Mouse (Mus musculus) gastrocnemius, postnatal 25 days (tissue): ENCODE measurements around the gene Gm773. TPM values are rescaled to one million over a fixed set of nuclear protein-coding genes. Genes with fewer than 3 reads are reported as not detected.
"Not testable (repeated sequence)": the region's sequence is repeated elsewhere in the genome, so short reads cannot be mapped to it uniquely, and the experiment has no call there.

Experiments used
- DNase-seq: peaks from one replicate; pipeline ENCODE4 v3.0.0; 2022
- long read RNA-seq, 2 experiments: library from polyadenylated mRNA; stranded (forward); transcript quantifications; one replicate each; pipeline ENCODE4 v2.0.0; 2021
- total RNA-seq, 2 experiments: library from RNA; stranded (reverse); gene quantifications; 1 replicate in 1 of 2; 2 replicates in 1 of 2; pipeline ENCODE4 v1.2.3; 2021

Gm773 gene
- total RNA-seq, result not detected
- long read RNA-seq, experiment 1, result 0 reads
- long read RNA-seq, experiment 2, result 0 reads

DNA sequence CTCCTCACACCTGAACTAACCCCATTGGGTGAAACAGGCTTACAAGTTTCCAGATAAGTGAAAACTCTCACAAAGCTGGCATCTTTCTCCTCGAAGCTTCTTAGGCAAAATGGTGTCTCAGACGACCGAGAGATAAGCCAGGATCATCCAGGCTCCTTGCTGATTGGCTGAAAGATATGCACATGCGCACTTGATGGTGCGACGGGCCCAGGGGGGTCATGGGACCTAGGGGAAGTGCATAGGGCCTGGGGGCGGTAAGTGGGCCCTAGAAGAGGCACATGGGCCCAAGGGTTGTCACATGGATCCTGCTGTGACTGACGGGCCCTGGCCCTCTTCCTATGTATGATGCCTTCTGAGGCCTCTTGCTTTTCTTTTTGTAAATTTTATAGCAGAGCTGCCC lies at the start of gene Gm773:
TSS of gene Gm773 (minus strand) at position 111 of the 400 bp plus-strand sequence.
- DNase-seq, result no peak

DNA sequence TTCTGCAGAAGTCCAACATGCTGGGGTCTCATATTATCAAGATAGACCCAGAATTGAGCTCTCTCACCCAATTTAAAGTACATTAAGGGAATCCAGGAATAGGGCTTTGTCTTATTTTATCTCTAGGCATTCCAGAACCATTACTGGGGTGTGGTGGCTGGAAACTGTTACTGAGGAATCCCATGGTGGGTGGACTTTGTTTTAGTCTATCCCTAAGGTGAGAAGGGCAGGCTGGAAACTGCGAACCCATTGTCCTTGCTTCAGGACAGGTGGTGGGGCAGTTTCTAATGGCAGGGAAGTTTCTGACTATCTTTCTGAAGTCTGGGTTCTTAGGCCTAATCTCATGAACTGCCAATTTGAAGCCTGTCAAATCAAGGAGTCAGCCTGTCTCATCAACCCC lies 26.2 kb downstream of the Gm773 start:
- not testable (repeated sequence) for DNase-seq

DNA sequence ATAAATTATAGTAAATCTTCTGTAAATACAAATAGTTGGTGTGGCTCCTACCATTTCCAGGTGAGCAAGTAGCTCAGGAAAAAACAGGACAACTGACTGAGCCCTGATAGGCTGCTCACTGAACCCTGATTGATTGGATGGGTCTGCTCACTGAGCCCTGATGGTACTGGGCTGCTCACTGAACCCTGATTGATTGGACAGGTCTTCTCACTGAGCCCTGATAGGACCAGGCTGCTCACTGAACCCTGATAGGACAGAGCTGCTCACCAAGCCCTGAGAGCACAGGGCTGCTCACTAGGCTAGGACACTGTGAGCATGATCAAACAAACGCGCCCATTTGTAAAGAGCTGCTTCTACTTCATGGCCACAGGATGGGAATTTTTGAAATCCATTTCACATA lies 61.3 kb downstream of the Gm773 start:
- no peak for DNase-seq

Other genes with a start within 250 kb of the Gm773 start
- gene 3830403N18Rik, start 76.3 kb downstream of the Gm773 start, total RNA-seq, result under 1 TPM in 1 of 2 experiments, not detected in 1; 0.28 TPM
- gene Zfp449, start 133.5 kb upstream of the Gm773 start, total RNA-seq, result 1 to 10 TPM; 1.5 to 2.6 TPM
- gene Smim10l2a, start 161.7 kb upstream of the Gm773 start, total RNA-seq, result under 1 TPM in 1 of 2 experiments, not detected in 1; 0.11 TPM
- not detected for gene Gm2174, start 235.1 kb upstream of the Gm773 start, total RNA-seq
- gene Ints6l, start 242.0 kb upstream of the Gm773 start, total RNA-seq, result 1 to 10 TPM; 4.6 to 5.3 TPM